In the genomic region with DNA sequence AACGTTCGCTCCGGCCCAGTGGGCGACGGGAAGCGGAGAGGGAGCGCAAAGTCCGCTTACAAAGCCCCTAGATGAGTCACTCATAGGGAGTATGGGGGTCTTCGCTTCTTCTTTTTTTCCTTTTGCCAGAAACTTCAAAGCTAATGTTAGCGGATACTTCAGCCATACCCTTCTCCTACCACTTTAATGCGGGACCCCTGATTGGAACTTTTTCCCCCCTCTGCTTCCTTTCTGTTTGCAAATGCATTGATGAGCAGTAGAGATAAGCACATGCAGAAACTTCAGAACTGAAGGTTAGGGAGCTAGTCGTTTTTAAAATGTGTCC, we compare ENCODE assay signal across 8 mouse cellular contexts. TPM values are rescaled to one million over a fixed set of nuclear protein-coding genes. Genes with fewer than 3 reads are reported as not detected.
A peak's percentile ranks its signal among the peaks of the same experiment; 100 is the strongest.
DNase-seq lines count a peak whose midpoint lies in the region; ATAC-seq and TF ChIP-seq lines count a peak whose summit lies in the region.

No protein-coding gene starts in this region.

- ATAC-seq in intestine, embryonic 14.5 days (replicated peaks; ENCODE audit: low FRiP score, low TSS enrichment, low read depth) = no peak
- ATAC-seq in neural tube, embryonic 12.5 days (ENCODE audit: low FRiP score, low read depth) = no peak
- ATAC-seq in CD4-positive, CD25-positive, alpha-beta regulatory T cell, adult 4 months = no peak

- H3K4me3 ChIP-seq in layer of hippocampus, adult 2 months = peak overlapping the region; percentile 70
- peak overlapping the region; percentile 81 for H3K4me3 ChIP-seq in embryonic facial prominence, embryonic 10.5 days
- peak overlapping the region; percentile 100 for H3K4me3 ChIP-seq in intestine, embryonic 14.5 days (ENCODE audit: low read depth, low read length)
- H3K4me3 ChIP-seq in neural tube, embryonic 12.5 days = peak overlapping the region; percentile 99

- H3K27me3 ChIP-seq in embryonic facial prominence, embryonic 10.5 days (replicated peaks; ENCODE audit: low read depth, poor library complexity, severe bottlenecking) = no peaks in the 10 kb centered on the region
- H3K27me3 ChIP-seq in intestine, embryonic 14.5 days (replicated peaks; ENCODE audit: control insufficient read depth, insufficient read depth, low read length) = no peaks in the 10 kb centered on the region
- H3K27me3 ChIP-seq in neural tube, embryonic 12.5 days (replicated peaks) = no peaks in the 10 kb centered on the region

- peaks cover 15% of the 10 kb centered on the region for H3K36me3 ChIP-seq in embryonic facial prominence, embryonic 10.5 days (replicated peaks)
- H3K36me3 ChIP-seq in intestine, embryonic 14.5 days (ENCODE audit: control insufficient read depth, insufficient read depth, low read length) = peaks cover 9% of the 10 kb centered on the region
- peaks cover 11% of the 10 kb centered on the region for H3K36me3 ChIP-seq in neural tube, embryonic 12.5 days

- TF ChIP-seq CTCF in layer of hippocampus, adult 2 months (conservative IDR thresholded peaks at IDR 0.05) = no peak

- no peaks in the 10 kb centered on the region for H3K9me3 ChIP-seq in embryonic facial prominence, embryonic 10.5 days
- no peaks in the 10 kb centered on the region for H3K9me3 ChIP-seq in intestine, embryonic 14.5 days (ENCODE audit: control insufficient read depth, low read length)
- H3K9me3 ChIP-seq in neural tube, embryonic 12.5 days = no peaks in the 10 kb centered on the region

- peaks cover 49% of the 10 kb centered on the region for H3K4me1 ChIP-seq in embryonic facial prominence, embryonic 10.5 days
- H3K4me1 ChIP-seq in intestine, embryonic 14.5 days (replicated peaks; ENCODE audit: control insufficient read depth, insufficient read depth, low read length) = peaks cover 33% of the 10 kb centered on the region
- peaks cover 44% of the 10 kb centered on the region for H3K4me1 ChIP-seq in neural tube, embryonic 12.5 days

- DNase-seq in layer of hippocampus, adult 2 months (ENCODE audit: low spot score in 2 of 2) = no peak
- DNase-seq in layer of hippocampus, adult 9-11 months = no peak
- DNase-seq in embryonic facial prominence, embryonic 10.5 days (ENCODE audit: low spot score) = no peak
- DNase-seq in intestine, embryonic 14.5 days (ENCODE audit: low spot score) = no peak
- no peak for DNase-seq in layer of hippocampus, postnatal 25 days (ENCODE audit: extremely low spot score in 1 of 2, low spot score in 1 of 2)
- no peak for DNase-seq in thymus, postnatal 14 days

- WGBS in embryonic facial prominence, embryonic 10.5 days = under 1% methylated on average over 12 of the region's 12 CpGs
- WGBS in intestine, embryonic 14.5 days = 0% methylated on average over 12 of the region's 12 CpGs
- WGBS in neural tube, embryonic 12.5 days = under 1% methylated on average over 12 of the region's 12 CpGs

- peak overlapping the region; percentile 76 for H3K4me2 ChIP-seq in intestine, embryonic 14.5 days (ENCODE audit: low read length)
- peak overlapping the region; percentile 74 for H3K4me2 ChIP-seq in neural tube, embryonic 12.5 days (replicated peaks)

- H3K9ac ChIP-seq in intestine, embryonic 14.5 days (ENCODE audit: low read length) = peak overlapping the region; percentile 95
- H3K9ac ChIP-seq in neural tube, embryonic 12.5 days = peak overlapping the region; percentile 99

- peak overlapping the region; percentile 99 for H3K27ac ChIP-seq in layer of hippocampus, adult 2 months
- peak overlapping the region; percentile 97 for H3K27ac ChIP-seq in embryonic facial prominence, embryonic 10.5 days (replicated peaks)
- H3K27ac ChIP-seq in intestine, embryonic 14.5 days (ENCODE audit: low read depth) = peak overlapping the region; percentile 97
- peak overlapping the region; percentile 99; the same call in 1 of the 2 replicates for H3K27ac ChIP-seq in neural tube, embryonic 12.5 days

RNA-seq across cellular contexts. Expression of a gene that starts 1.1 kb away (rescaled TPM):
- 10 to 100 TPM; 22.0 to 22.7 TPM for total RNA-seq in layer of hippocampus, adult 2 months (2021)
- polyA plus RNA-seq in embryonic facial prominence, embryonic 10.5 days (2016; fragmentation: Nextera tagmentation; extraction: Ambion mirVana) = 59.4 and 60.0 TPM in 2 replicates
- 40.0 and 43.0 TPM in 2 replicates for polyA plus RNA-seq in intestine, embryonic 14.5 days (2014; fragmentation: Nextera tagmentation; extraction: Ambion mirVana)
- 73.9 and 84.7 TPM in 2 replicates for polyA plus RNA-seq in neural tube, embryonic 12.5 days (2016; fragmentation: Nextera tagmentation; extraction: Ambion mirVana)
- 10 to 100 TPM; 23.6 to 25.6 TPM for polyA plus RNA-seq in CD4-positive, CD25-positive, alpha-beta regulatory T cell, adult 4 months (2017; shearing (Covaris generic))
- 10 to 100 TPM; 22.1 TPM for total RNA-seq in layer of hippocampus, postnatal 25 days (2021)

RNA-seq across cellular contexts. Expression of a gene that starts 22.0 kb away (rescaled TPM):
- 100 to 1,000 TPM; 234 TPM for total RNA-seq in layer of hippocampus, adult 2 months (2021)
- 402 and 405 TPM in 2 replicates for polyA plus RNA-seq in embryonic facial prominence, embryonic 10.5 days (2016; fragmentation: Nextera tagmentation; extraction: Ambion mirVana)
- 334 and 353 TPM in 2 replicates for polyA plus RNA-seq in intestine, embryonic 14.5 days (2014; fragmentation: Nextera tagmentation; extraction: Ambion mirVana)
- polyA plus RNA-seq in neural tube, embryonic 12.5 days (2016; fragmentation: Nextera tagmentation; extraction: Ambion mirVana) = 446 and 488 TPM in 2 replicates
- 10 to 100 TPM; 23.5 to 47.7 TPM for polyA plus RNA-seq in CD4-positive, CD25-positive, alpha-beta regulatory T cell, adult 4 months (2017; shearing (Covaris generic))
- total RNA-seq in layer of hippocampus, postnatal 25 days (2021) = 100 to 1,000 TPM; 191 to 221 TPM

RNA-seq across cellular contexts. Expression of a gene that starts 28.6 kb away (rescaled TPM):
- total RNA-seq in layer of hippocampus, adult 2 months (2021) = 10 to 100 TPM; 31.1 to 35.3 TPM
- polyA plus RNA-seq in embryonic facial prominence, embryonic 10.5 days (2016; fragmentation: Nextera tagmentation; extraction: Ambion mirVana) = 20.8 and 21.9 TPM in 2 replicates
- polyA plus RNA-seq in intestine, embryonic 14.5 days (2014; fragmentation: Nextera tagmentation; extraction: Ambion mirVana) = 16.7 and 16.9 TPM in 2 replicates
- polyA plus RNA-seq in neural tube, embryonic 12.5 days (2016; fragmentation: Nextera tagmentation; extraction: Ambion mirVana) = 50.2 and 50.7 TPM in 2 replicates
- 1 to 10 TPM; 4.1 to 9.9 TPM for polyA plus RNA-seq in CD4-positive, CD25-positive, alpha-beta regulatory T cell, adult 4 months (2017; shearing (Covaris generic))
- 10 to 100 TPM; 26.0 to 33.3 TPM for total RNA-seq in layer of hippocampus, postnatal 25 days (2021)
